Mouse (Mus musculus) megakaryocyte, embryonic 14.5 days (primary cell): ENCODE data around the gene Myo1e. TPM values are rescaled to one million over a fixed set of nuclear protein-coding genes. Genes with fewer than 3 reads are reported as not detected.

ENCODE experiments used
- H3K27me3 ChIP-seq: replicated peaks from 2 replicates; pipeline ENCODE3; 2012; ENCODE audit warnings: inconsistent platforms
- H3K36me3 ChIP-seq: replicated peaks from 2 replicates; pipeline ENCODE3; 2012; ENCODE audit warnings: low read length, inconsistent platforms, mixed read lengths
- H3K4me1 ChIP-seq: 2 replicates; pipeline ENCODE4 v1.6.1; 2012; ENCODE audit warnings: inconsistent platforms
- H3K4me3 ChIP-seq: replicated peaks from 2 replicates; pipeline ENCODE3; 2012; ENCODE audit warnings: moderate library complexity, mild to moderate bottlenecking, inconsistent platforms
- H3K9me3 ChIP-seq: 2 replicates; pipeline ENCODE4 v1.6.1; 2012; ENCODE audit warnings: inconsistent platforms
- FLI1 ChIP-seq: IDR thresholded peaks from 2 replicates; pipeline ENCODE4 v1.6.1; 2012; ENCODE audit warnings: low read length, inconsistent platforms, mixed read lengths
- GATA1 ChIP-seq: IDR thresholded peaks from 3 replicates; pipeline ENCODE4 v1.6.1; 2012; ENCODE audit warnings: mixed read lengths, low read length, inconsistent platforms, borderline replicate concordance
- polyA plus RNA-seq: library from polyadenylated mRNA; stranded (reverse); fragments of >175 nt; gene quantifications from 2 replicates; pipeline ENCODE4 v1.2.3, GENCODE M21; 2012; ENCODE audit warnings: low replicate concordance; ENCODE audit not compliant: insufficient read depth

Myo1e gene
- polyA plus RNA-seq, 1 experiment, result 16.7 TPM

DNA sequence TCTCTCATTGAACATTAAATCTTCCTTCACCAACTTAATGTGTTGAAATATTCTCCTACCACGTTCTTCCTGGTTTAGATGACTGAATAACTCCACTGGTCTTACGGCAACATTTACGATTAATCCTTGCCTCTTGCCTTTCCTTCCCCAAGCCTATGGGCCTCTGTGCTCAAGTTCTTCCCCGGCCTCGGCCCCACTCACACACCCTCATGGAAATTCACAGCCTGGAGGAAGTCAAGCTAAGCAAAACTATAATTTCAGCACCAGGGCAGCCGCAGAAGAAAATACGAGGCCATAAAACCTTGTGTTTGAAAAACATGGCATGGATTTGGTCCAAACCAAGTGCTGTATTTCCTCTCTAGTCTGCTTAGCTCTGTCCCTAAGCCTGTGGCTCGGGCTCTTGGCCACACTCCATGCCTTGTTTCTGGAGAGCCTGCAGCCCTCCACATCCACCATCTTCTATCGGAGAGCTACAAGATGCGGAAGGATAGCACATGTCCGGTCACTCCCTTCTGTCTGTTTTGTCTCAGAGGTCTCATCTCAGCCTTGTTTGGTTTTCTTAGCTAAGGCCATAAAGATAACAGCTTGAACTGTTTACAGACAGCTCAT is 124.7 kb downstream of the Myo1e start:
- TF ChIP-seq GATA1, result no peak
- TF ChIP-seq FLI1, result no peak
- Histone ChIP-seq H3K27me3 (no peaks in the 10 kb centered on the region), H3K4me1 (peaks cover 21% of the 10 kb centered on the region), H3K9me3 (no peaks in the 10 kb centered on the region), H3K4me3 (no peak overlapping the region), H3K36me3 (peaks cover 82% of the 10 kb centered on the region)

DNA sequence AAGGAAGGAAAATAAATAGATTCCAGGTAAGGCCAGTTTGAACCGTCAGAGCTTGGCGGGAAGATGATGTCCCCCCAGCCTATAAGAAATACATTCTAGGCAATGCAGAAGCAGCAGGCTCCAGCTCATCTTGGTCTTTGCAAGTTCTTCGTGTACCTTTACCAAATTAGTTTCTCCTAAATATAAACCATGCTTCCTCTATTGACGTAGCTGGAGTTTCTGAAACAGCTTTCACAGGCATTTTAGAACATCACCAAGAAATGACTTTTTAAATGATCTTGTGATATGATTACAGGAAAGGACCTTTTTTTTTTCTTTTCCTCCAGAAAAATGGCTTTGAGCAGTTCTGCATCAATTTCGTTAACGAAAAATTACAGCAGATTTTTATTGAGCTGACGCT is 131.2 kb downstream of the Myo1e start:
- H3K36me3 ChIP-seq, result peaks cover 97% of the 10 kb centered on the region
- peaks cover 17% of the 10 kb centered on the region for H3K9me3 ChIP-seq
- no peak for TF ChIP-seq FLI1
- TF ChIP-seq GATA1, result no peak
- no peak overlapping the region for H3K4me3 ChIP-seq
- no peaks in the 10 kb centered on the region for H3K27me3 ChIP-seq
- H3K4me1 ChIP-seq, result peaks cover 11% of the 10 kb centered on the region

DNA sequence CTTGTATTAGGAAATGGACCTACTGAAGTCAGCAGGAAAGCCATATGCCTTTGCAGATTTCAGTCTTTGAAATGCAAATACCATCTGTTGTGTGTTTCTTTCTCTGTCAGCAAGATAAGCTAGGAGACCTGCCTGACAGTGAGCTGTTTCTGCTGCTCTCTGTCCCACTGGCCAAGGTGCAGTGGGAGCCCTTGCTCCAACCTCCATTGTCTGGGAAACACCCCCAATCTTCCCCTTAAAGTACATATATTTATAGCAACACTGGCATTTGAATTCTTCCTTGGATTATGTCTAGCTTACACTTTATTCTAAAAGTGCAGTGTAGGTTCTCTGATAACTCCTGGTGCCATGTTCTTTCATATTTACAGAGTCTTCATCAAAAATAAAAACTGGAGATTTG is 131.7 kb downstream of the Myo1e start:
- no peak for TF ChIP-seq FLI1
- TF ChIP-seq GATA1, result no peak
- H3K27me3 ChIP-seq, result no peaks in the 10 kb centered on the region

DNA sequence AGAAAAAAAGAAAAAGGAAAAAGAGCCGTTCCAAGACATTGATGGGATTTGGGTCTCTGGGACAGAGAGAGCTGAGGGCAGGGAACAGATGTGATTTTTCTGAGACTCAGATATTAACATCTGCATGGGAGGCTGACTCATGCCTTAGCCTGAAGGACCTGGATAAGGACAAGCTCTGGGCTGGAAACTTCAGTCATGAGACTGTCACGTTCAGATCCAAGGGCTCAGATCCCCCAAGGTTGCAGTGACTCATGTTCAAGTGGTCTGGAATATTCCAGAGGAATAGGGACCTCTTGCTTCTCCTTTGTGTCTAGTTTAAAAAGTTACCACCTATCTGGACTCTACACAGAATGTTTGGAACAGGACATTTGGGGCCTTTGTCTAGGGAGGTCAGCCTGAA is 142.1 kb downstream of the Myo1e start:
- Histone ChIP-seq H3K4me1 (peaks cover 13% of the 10 kb centered on the region), H3K9me3 (no peaks in the 10 kb centered on the region), H3K4me3 (no peak overlapping the region), H3K27me3 (no peaks in the 10 kb centered on the region), H3K36me3 (peaks cover 98% of the 10 kb centered on the region)
- TF ChIP-seq FLI1 (no peak), GATA1 (no peak)

More for the DNA sequence above, 131.7 kb downstream of the Myo1e start:
- H3K4me3 ChIP-seq, result no peak overlapping the region
- peaks cover 17% of the 10 kb centered on the region for H3K9me3 ChIP-seq
- peaks cover 11% of the 10 kb centered on the region for H3K4me1 ChIP-seq
- H3K36me3 ChIP-seq, result peaks cover 99% of the 10 kb centered on the region

DNA sequence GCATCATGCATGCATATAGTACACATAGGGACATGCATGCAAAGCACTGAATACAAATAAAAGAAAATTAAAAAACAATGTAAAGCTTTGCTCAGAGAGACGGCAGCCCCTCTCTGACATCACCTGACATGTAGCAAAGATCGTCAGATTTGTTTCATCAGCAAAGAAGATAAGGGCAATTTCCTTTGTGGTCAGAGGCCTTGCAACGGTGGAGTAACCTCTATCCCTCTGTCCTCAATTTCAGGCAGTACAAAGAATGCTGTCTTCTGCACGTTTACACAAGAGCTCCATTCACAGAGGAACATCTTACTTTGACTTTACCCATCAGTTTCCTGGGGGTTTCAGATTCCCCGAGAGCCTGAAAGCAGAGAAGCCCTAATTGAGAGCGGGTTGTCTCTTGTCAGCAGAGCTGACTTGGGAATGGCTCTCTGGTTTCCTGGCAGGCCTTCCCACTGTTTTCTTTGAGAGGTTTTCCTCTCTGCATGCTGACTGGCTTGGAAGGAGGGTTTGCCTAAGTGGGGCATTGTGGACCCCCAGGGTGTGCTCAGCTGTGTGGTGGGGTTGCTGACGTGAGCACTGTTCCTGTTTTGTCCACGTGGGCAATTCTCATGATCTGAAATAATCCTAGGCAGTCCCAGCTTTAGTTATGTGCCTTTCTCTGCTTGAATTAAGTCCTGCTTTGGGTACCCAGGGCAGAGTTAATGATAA is 144.6 kb downstream of the Myo1e start:
- TF ChIP-seq FLI1, result no peak
- TF ChIP-seq GATA1, result no peak

DNA sequence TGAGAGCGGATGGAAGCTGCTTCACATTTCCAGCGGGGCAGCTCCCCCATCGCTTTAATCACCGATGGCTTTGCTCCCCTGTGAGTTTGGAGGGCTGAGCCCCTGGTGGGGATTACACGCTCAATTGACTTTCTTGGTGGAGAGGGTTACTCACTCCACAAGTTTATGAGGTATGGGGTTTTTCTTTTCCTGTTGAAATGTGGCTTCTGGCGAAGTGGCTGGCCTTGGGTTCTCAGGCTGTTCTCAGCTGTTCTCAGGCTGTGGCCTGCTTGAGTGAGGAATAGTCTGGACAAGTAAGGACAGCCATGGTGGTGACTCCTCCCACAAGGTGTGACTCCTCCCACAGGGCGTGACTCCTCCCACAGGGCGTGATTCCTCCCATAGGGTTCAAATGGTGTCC is 149.1 kb downstream of the Myo1e start:
- TF ChIP-seq GATA1, result no peak
- no peak for TF ChIP-seq FLI1
- Histone ChIP-seq H3K36me3 (peaks cover 86% of the 10 kb centered on the region), H3K4me1 (peaks cover 9% of the 10 kb centered on the region), H3K9me3 (no peaks in the 10 kb centered on the region), H3K27me3 (no peaks in the 10 kb centered on the region), H3K4me3 (no peak overlapping the region)

More for the DNA sequence above, 144.6 kb downstream of the Myo1e start:
- H3K27me3 ChIP-seq, result no peaks in the 10 kb centered on the region
- H3K4me1 ChIP-seq, result peaks cover 13% of the 10 kb centered on the region
- H3K36me3 ChIP-seq, result peaks cover 97% of the 10 kb centered on the region
- no peak overlapping the region for H3K4me3 ChIP-seq
- H3K9me3 ChIP-seq, result no peaks in the 10 kb centered on the region

DNA sequence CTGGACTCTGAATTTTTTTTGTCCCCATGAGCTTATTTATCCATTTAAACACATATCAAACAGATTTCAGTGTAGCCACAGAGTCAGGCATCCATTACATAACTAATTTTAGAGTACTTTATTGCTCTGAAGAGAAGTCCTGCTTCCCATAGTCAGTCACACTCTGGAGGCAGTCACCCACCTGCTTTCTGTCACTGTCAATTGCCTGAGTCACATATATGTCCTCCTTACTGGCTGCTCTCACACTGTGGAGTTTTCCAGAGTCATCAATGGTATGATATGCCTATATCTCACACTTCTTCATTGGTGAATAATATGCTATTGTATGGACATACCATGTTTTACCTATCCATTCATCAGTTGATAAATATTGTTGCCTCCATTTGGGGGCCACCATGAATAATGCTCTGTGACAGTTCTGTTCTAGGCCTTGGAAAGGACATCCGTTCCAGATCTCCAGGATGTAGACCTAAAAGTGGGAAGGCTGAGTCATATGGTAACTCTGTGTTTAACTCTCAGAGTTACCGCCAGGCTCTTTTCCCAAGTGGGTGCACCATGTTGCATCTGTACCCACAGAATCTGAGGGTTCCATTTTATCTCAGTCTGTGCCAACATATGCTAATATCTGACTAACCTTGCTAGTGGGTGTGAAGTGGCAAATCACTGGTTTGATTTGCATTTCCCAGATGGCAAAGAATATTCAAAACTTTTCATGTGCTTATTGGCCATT is 152.4 kb downstream of the Myo1e start:
- Histone ChIP-seq H3K9me3 (no peaks in the 10 kb centered on the region), H3K27me3 (no peaks in the 10 kb centered on the region), H3K4me1 (peaks cover 16% of the 10 kb centered on the region), H3K36me3 (peaks cover 81% of the 10 kb centered on the region), H3K4me3 (no peak overlapping the region)
- TF ChIP-seq FLI1 (no peak), GATA1 (no peak)

DNA sequence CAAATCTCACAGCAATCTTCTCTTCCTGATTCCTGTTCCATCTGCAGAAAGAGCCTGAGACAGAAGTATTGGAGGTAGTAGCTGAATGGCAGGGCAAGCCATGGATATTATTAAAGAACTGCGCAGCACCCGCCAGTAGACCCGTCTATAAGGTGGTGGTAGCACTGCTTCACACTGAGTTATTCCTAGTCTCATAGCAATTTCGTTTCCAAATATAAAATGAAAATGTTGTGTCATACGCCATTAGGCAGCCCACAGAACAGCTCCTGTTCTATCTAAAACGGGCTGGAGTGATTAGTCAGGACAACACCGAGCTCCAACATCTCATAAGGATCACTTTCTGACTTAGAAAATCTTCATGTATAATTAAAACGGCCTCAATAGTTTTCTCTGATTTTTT is 157.6 kb downstream of the Myo1e start:
- peaks cover 89% of the 10 kb centered on the region for H3K36me3 ChIP-seq
- peaks cover 29% of the 10 kb centered on the region for H3K4me1 ChIP-seq
- H3K4me3 ChIP-seq, result no peak overlapping the region
- no peaks in the 10 kb centered on the region for H3K27me3 ChIP-seq
- TF ChIP-seq FLI1, result no peak
- H3K9me3 ChIP-seq, result peaks cover 3% of the 10 kb centered on the region; the same call in 1 of the 2 replicates

DNA sequence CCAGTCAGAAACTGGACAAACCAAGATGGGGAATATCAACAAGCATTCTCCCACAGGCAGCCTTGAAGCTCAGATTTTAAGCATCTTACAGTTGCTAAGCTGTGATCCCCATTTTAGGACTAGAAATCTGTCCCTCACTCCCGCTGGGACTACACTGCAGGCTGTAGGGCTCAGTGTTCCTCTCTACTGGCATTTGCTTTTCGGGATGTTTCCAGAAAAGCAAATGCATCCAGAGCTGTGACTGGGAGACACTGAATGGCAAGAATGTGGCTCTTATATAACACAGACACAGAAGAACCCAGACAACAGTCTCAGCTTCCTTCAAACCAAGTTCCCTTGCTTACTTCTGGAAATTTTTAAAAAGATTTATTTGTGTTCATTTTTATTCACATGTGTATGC is 158.8 kb downstream of the Myo1e start:
- Histone ChIP-seq H3K4me1 (peaks cover 29% of the 10 kb centered on the region), H3K27me3 (no peaks in the 10 kb centered on the region), H3K9me3 (peaks cover 3% of the 10 kb centered on the region; the same call in 1 of the 2 replicates), H3K4me3 (no peak overlapping the region), H3K36me3 (peaks cover 89% of the 10 kb centered on the region)
- TF ChIP-seq FLI1, result no peak

DNA sequence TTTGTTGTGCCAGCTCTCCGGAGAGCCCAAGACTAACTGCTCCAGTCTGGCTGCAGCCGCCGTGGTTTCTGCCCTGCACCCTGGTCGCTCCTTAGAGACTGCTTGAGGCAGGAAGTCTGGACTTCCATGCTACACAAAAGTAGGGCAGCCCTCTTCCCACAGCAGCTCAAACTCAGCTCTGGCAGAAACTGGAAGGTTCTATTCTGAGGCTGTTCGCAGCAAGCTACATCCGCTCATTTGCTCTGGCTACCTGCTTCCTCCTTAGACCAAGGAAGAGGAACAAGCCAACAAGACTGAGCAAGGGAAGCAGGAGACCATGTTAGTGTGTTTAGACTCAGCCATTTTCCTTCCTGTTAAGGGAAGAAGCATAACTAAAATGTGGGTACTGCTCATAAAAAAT is 159.7 kb downstream of the Myo1e start:
- Histone ChIP-seq H3K9me3 (peaks cover 3% of the 10 kb centered on the region; the same call in 1 of the 2 replicates), H3K36me3 (peaks cover 91% of the 10 kb centered on the region)
- TF ChIP-seq GATA1 (no peak), FLI1 (no peak)

More for the DNA sequence above, 159.7 kb downstream of the Myo1e start:
- H3K4me3 ChIP-seq, result peak overlapping the region; percentile 4
- H3K4me1 ChIP-seq, result peaks cover 38% of the 10 kb centered on the region
- H3K27me3 ChIP-seq, result no peaks in the 10 kb centered on the region
